Mouse (Mus musculus) effector memory CD4-positive, alpha-beta T cell, adult 7 months (primary cell): ENCODE results near the gene Slc7a10. TPM values are rescaled to one million over a fixed set of nuclear protein-coding genes. Genes with fewer than 3 reads are reported as not detected.

ENCODE experiments used
- polyA plus RNA-seq: library from polyadenylated mRNA; unstranded; fragments of 100-300 nt; shearing (Covaris generic); gene quantifications from one replicate; pipeline ENCODE4 v1.2.1, GENCODE M21; 2017

The Slc7a10 gene
- polyA plus RNA-seq, result 0.83 TPM

GRCm38 (mm10) chr7:35185889-35186569 lies at the start of gene Slc7a10:
Slc7a10 (plus strand) TSS chr7:35186385.

DNA sequence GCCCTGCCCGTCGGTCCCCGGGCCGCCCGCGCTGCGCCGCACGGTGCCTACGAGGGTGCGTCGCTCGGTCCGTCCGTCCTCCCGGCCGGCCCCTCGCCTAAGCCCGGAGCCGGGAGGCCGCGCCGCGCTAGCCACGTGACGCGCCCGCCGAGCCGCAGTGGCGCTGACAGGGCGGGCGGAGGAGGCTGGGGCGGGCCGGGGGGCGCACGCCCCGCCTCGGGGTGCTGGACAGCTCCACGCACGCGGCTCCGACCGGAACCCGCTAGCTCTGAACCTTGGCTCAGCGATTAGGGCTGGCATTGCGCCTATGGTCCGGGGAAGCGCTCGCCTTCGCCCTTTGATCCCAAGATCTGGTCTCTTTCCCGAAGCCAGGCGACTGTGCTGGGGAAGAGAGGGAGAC lies 29.0 kb downstream of the Slc7a10 start, which contains the start of gene Lrp3:
Gene Lrp3, minus strand, starts transcription at position 274 of the 400 bp plus-strand sequence.

Other genes starting within 250 kb of the Slc7a10 start
- gene Cebpg, start 129.8 kb upstream of the Slc7a10 start, polyA plus RNA-seq, result 54.9 TPM
- 0.54 TPM for gene Cebpa, start 67.1 kb upstream of the Slc7a10 start, polyA plus RNA-seq
- 0.76 TPM for gene Lrp3, start 29.1 kb downstream of the Slc7a10 start, polyA plus RNA-seq
- gene Gpatch1, start 132.1 kb downstream of the Slc7a10 start, polyA plus RNA-seq, result 13.6 TPM
- gene Rhpn2, start 147.8 kb downstream of the Slc7a10 start, polyA plus RNA-seq, result 0.73 TPM
- 17.5 TPM for gene Faap24, start 210.5 kb downstream of the Slc7a10 start, polyA plus RNA-seq
- gene Cep89, start 210.7 kb downstream of the Slc7a10 start, polyA plus RNA-seq, result 14.9 TPM